Mouse (Mus musculus): ENCODE data around the gene Gm7951. TPM values are rescaled to one million over a fixed set of nuclear protein-coding genes. Genes with fewer than 3 reads are reported as not detected.
"Not testable (repeated sequence)": the region's sequence is repeated elsewhere in the genome, so short reads cannot be mapped to it uniquely, and the experiment has no call there.

The Gm7951 gene
- not detected in 2 replicates for polyA plus RNA-seq (2016; fragmentation: Nextera tagmentation; extraction: Ambion mirVana)

DNA sequence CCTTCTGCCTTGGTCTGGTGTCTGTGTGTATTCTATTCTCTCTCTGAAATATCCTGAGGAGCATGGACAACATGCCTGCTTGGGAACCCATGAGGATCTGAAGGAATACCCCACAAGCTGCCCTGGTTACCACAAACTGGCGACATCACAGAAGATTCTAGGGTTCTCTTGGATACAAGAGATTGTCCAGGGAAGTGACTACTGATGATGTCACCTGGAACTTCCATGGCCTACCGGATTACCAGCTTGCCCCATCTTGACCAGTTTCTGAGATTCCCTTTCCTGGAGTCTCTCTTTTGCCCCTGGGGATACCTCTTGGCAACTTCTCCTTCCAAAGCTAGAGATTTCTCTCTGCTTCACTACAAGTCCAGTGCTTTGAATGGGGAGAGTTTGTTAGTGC, at the start of gene Gm7951:
TSS of gene Gm7951 (minus strand) at position 101 of the 400 bp plus-strand sequence.
- not testable (repeated sequence) for H3K36me3 ChIP-seq (replicated peaks); H3K9me3 ChIP-seq; H3K4me3 ChIP-seq; H3K4me1 ChIP-seq; DNase-seq (ENCODE audit: low spot score); H3K27ac ChIP-seq (replicated peaks); H3K27me3 ChIP-seq (replicated peaks; ENCODE audit: low read depth, poor library complexity, severe bottlenecking)
- WGBS = 87% methylated on average over 1 of the region's 2 CpGs

DNA sequence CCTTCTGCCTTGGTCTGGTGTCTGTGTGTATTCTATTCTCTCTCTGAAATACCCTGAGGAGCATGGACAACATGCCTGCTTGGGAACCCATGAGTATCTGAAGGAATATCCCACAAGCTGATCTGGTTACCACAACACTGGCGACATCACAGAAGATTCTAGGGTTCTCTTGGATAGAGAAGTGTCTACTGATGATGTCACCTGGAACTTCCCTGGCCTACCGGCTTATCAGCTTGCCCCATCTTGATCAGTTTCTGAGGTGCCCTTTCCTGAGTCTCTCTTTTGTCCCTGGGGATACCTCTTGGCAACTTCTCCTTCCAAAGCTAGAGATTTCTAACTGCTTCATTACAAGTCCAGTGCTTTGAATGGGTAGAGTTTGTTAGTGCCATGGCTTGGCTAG, 45.4 kb upstream of the Gm7951 start, which contains the start of gene Gm17027:
TSS of gene Gm17027 (minus strand) at position 101 of the 400 bp plus-strand sequence.
- H3K36me3 ChIP-seq (replicated peaks); H3K9me3 ChIP-seq; H3K4me3 ChIP-seq; DNase-seq (ENCODE audit: low spot score); H3K4me1 ChIP-seq; H3K27ac ChIP-seq (replicated peaks); H3K27me3 ChIP-seq (replicated peaks; ENCODE audit: low read depth, poor library complexity, severe bottlenecking): not testable (repeated sequence)
- 88% methylated on average over 2 of the region's 2 CpGs for WGBS

DNA sequence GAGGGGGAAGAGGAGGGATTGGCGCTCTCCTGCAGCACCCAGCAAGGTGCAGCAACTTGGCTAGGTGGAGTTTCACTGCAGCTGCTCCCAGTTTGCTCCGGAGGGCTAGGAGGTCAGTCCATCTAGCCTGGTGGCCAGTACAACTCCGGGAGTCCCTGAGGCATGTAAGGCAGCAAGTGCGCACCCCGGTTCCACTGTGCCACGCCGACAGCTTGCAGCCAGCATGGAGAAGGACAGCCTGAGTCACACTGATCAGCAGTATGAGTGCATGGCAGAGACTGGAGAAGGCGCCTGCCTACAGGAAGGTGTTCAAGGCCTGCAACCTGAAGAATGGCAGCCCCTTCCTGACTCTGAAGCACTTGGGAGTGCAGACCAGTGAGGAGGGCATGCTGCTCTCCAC, 17.4 kb upstream of the Gm7951 start:
- not testable (repeated sequence) for DNase-seq (ENCODE audit: low spot score); H3K36me3 ChIP-seq (replicated peaks); H3K27me3 ChIP-seq (replicated peaks; ENCODE audit: low read depth, poor library complexity, severe bottlenecking); H3K4me3 ChIP-seq; H3K9me3 ChIP-seq; H3K4me1 ChIP-seq; H3K27ac ChIP-seq (replicated peaks)
- 75% methylated on average over 7 of the region's 8 CpGs for WGBS

DNA sequence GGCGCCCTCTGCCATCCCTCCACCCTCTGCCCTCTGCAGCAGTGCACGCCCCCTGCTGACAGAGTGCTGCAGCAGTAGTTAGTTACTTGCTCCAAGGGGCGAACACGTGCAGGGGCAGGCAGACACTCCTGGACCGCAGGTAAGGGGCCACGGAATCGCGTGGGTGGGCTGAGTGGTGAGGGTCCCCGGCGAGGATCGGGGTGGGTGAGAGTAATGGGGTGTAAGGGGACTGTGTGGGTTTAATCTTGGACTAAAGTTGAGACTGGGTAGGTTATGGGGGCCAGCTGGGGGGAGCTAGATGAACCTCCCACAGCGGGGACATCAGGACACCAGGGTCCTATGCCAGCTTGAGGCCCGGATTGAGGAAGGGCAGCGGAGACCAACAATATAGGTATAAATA, 16.6 kb upstream of the Gm7951 start:
- H3K9me3 ChIP-seq; H3K27ac ChIP-seq (replicated peaks); H3K4me3 ChIP-seq; H3K27me3 ChIP-seq (replicated peaks; ENCODE audit: low read depth, poor library complexity, severe bottlenecking); H3K36me3 ChIP-seq (replicated peaks); DNase-seq (ENCODE audit: low spot score); H3K4me1 ChIP-seq: not testable (repeated sequence)
- WGBS = 45% methylated on average over 11 of the region's 14 CpGs

Other genes with a start within 250 kb of the Gm7951 start
- not detected in 2 replicates for gene Gm7980, start 210.1 kb downstream of the Gm7951 start, polyA plus RNA-seq (2016; fragmentation: Nextera tagmentation; extraction: Ambion mirVana)
- gene 1700049E17Rik1, start 192.4 kb downstream of the Gm7951 start, polyA plus RNA-seq (2016; fragmentation: Nextera tagmentation; extraction: Ambion mirVana) = not detected in 2 replicates
- gene 1700024B05Rik, start 173.4 kb downstream of the Gm7951 start, polyA plus RNA-seq (2016; fragmentation: Nextera tagmentation; extraction: Ambion mirVana) = not detected in 2 replicates
- gene Gm6401, start 149.4 kb downstream of the Gm7951 start, polyA plus RNA-seq (2016; fragmentation: Nextera tagmentation; extraction: Ambion mirVana) = not detected in 2 replicates
- not detected in 2 replicates for gene Gm3543, start 134.0 kb downstream of the Gm7951 start, polyA plus RNA-seq (2016; fragmentation: Nextera tagmentation; extraction: Ambion mirVana)
- not detected in 2 replicates for gene Gm17027, start 45.3 kb upstream of the Gm7951 start, polyA plus RNA-seq (2016; fragmentation: Nextera tagmentation; extraction: Ambion mirVana)
- gene Gm3573, start 73.4 kb upstream of the Gm7951 start, polyA plus RNA-seq (2016; fragmentation: Nextera tagmentation; extraction: Ambion mirVana) = not detected in 2 replicates
- gene Gm17026, start 142.7 kb upstream of the Gm7951 start, polyA plus RNA-seq (2016; fragmentation: Nextera tagmentation; extraction: Ambion mirVana) = not detected in 2 replicates
- not detected in 2 replicates for gene Gm9611, start 180.0 kb upstream of the Gm7951 start, polyA plus RNA-seq (2016; fragmentation: Nextera tagmentation; extraction: Ambion mirVana)
- not detected in 2 replicates for gene Gm7995, start 192.8 kb upstream of the Gm7951 start, polyA plus RNA-seq (2016; fragmentation: Nextera tagmentation; extraction: Ambion mirVana)

Measured in embryonic facial prominence, embryonic 10.5 days (tissue).